Mouse (Mus musculus) G1E (cell line): ENCODE measurements at regions not wholly inside any gene's neighbourhood (a gene's known extent, or its start where the extent isn't known, plus 50 kb on each side); places are given as distances from the start of the nearest gene placed in this dataset.

ENCODE experiments used
- CTCF ChIP-seq: IDR thresholded peaks from 2 replicates; pipeline ENCODE4 v1.5.1; 2012; ENCODE audit warnings: low read depth, low read length, inconsistent platforms, mixed read lengths
- GATA1 ChIP-seq: IDR thresholded peaks from 2 replicates; pipeline ENCODE4 v1.6.1; 2012; ENCODE audit warnings: borderline replicate concordance, low read length, inconsistent platforms, mixed read lengths
- GATA2 ChIP-seq: IDR thresholded peaks from 2 replicates; pipeline ENCODE4 v1.6.1; 2012; ENCODE audit warnings: low read depth, low read length, inconsistent platforms, borderline replicate concordance
- TAL1 ChIP-seq: conservative IDR thresholded peaks from 2 replicates; pipeline ENCODE4 v1.6.1; 2012; ENCODE audit warnings: low read depth, low read length, inconsistent platforms, mixed read lengths

DNA sequence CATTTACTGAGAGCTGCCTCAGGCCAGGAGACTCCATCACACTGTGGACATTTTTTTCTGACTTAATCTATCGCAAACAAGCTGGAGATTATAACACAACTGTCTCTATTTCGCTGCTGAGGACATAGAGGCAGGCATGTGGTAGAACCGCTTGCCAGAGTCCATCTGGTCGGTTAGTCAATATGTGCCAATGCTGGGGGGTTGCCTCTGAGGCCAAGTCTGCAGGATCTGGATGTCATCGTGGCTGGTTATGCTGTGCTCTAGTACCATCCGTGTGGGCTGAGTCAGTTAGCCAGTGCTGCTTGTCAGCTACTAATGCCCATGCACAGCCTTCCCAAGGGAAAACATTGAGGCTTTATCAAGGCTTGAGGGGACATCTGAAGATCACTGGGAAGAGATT, 237.1 kb upstream of the Zdhhc25 start:
- TF ChIP-seq CTCF, result no peak
- TF ChIP-seq TAL1, result no peak
- no peak for TF ChIP-seq GATA1
- no peak for TF ChIP-seq GATA2
